18 mouse cellular contexts compared by ENCODE assay signal in the genomic region with DNA sequence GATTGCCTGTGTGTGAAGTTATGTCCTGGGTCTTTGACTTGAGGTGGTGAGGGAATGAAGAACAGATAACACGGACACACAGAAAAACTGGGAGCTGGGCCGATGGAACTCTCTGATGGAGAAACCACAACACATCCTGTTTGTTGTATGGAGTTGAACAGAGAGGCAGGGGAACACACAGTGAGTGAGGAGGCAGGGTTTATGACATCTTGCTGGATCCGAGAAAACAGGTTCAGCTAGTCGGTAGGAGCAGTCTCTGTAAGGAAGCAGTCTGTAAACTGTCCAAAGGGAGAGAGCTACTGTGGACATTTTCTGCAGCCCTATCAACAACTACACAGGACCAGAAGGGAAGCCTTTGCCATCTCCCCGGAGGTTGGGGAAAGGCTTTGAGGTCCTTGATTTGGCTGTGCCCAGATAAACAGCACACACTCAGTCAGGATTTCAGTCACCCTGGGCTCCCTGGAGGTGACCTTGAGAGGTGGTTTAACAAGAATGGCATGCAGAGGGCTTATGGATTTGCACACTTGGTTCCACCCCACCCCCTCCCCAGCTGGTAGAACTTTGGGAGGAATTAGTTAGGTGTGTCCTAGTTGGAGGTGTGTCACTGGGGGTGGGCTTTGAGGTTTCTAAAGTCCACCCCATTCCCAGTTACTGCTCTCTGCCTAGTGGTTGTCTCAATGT. TPM values are rescaled to one million over a fixed set of nuclear protein-coding genes. Genes with fewer than 3 reads are reported as not detected.
DNase-seq lines count a peak whose midpoint lies in the region; ATAC-seq and TF ChIP-seq lines count a peak whose summit lies in the region.
"Had no signal": no experiment of that assay in that cellular context is flagged by ENCODE, and none has a peak within 500 bp of the region (broad histone marks: within the 10 kb centered on the region; RNA-seq: fewer than 3 reads in every experiment).

No protein-coding gene starts in this region.

- no peak overlapping the region for H3K4me2 ChIP-seq in heart, embryonic 12.5 days
- no peak overlapping the region for H3K4me2 ChIP-seq in kidney, embryonic 15.5 days
- H3K4me2 ChIP-seq in intestine, embryonic 16.5 days (ENCODE audit: low read depth, low read length), result no peak overlapping the region
- H3K4me2 ChIP-seq: embryonic facial prominence, embryonic 15.5 days; liver, embryonic 15.5 days; midbrain, embryonic 15.5 days had no signal

- TF ChIP-seq EP300 in heart, adult 2 months (IDR thresholded peaks at IDR 0.05; ENCODE audit: insufficient read depth, low read depth, low read length), result no peak
- TF ChIP-seq EP300 in MEL (IDR thresholded peaks at IDR 0.05; ENCODE audit: low read depth in 1 of 2, low read length in 2 of 2), result no peak

- peaks cover 83% of the 10 kb centered on the region for H3K36me3 ChIP-seq in heart, embryonic 12.5 days
- H3K36me3 ChIP-seq in heart, adult 2 months (ENCODE audit: control insufficient read depth, insufficient read depth, low read length), result no peaks in the 10 kb centered on the region; the same call in 1 of the 2 replicates
- H3K36me3 ChIP-seq in kidney, embryonic 15.5 days, result peaks cover 89% of the 10 kb centered on the region
- H3K36me3 ChIP-seq in MEL (ENCODE audit: control insufficient read depth in 1 of 2, insufficient read depth in 2 of 2, low read length in 2 of 2), result peaks cover 0 to 26% of the 10 kb centered on the region in 2 experiments; a peak in 2 of 4 replicates
- peaks cover 17% of the 10 kb centered on the region for H3K36me3 ChIP-seq in intestine, embryonic 16.5 days (ENCODE audit: control insufficient read depth, insufficient read depth, low read length)

- H3K79me2 ChIP-seq in heart, adult 2 months (replicated peaks; ENCODE audit: control insufficient read depth, insufficient read depth, low read length), result no peaks in the 10 kb centered on the region
- no peaks in the 10 kb centered on the region for H3K79me2 ChIP-seq in MEL (ENCODE audit: control insufficient read depth, insufficient read depth, low read length, poor library complexity)

- peaks cover 13% of the 10 kb centered on the region; the same call in 1 of the 2 replicates for H3K4me1 ChIP-seq in heart, embryonic 12.5 days (replicated peaks)
- no peaks in the 10 kb centered on the region for H3K4me1 ChIP-seq in heart, adult 2 months (ENCODE audit: control insufficient read depth, insufficient read depth, low read length)
- no peaks in the 10 kb centered on the region for H3K4me1 ChIP-seq in kidney, embryonic 15.5 days
- H3K4me1 ChIP-seq in MEL (ENCODE audit: control insufficient read depth in 1 of 2, insufficient read depth in 2 of 2, low read length in 2 of 2), result no peaks in the 10 kb centered on the region
- H3K4me1 ChIP-seq in intestine, embryonic 16.5 days (ENCODE audit: control insufficient read depth, insufficient read depth, low read length), result 0 out of 2 replicates have a peak, but pooled peaks cover 2% of the 10 kb centered on the region
- H3K4me1 ChIP-seq: embryonic facial prominence, embryonic 15.5 days; midbrain, embryonic 15.5 days had no signal

- TF ChIP-seq RAD21 in MEL (IDR thresholded peaks at IDR 0.05; ENCODE audit: low read depth, low read length), result no peak

- peaks cover 20% of the 10 kb centered on the region for H3K9me3 ChIP-seq in heart, embryonic 12.5 days (replicated peaks)
- peaks cover 16% of the 10 kb centered on the region for H3K9me3 ChIP-seq in kidney, embryonic 15.5 days (replicated peaks)
- no peaks in the 10 kb centered on the region for H3K9me3 ChIP-seq in MEL (replicated peaks; ENCODE audit: insufficient read depth, low read length)
- H3K9me3 ChIP-seq in intestine, embryonic 16.5 days (ENCODE audit: control insufficient read depth, low read length), result peaks cover 6% of the 10 kb centered on the region
- H3K9me3 ChIP-seq: liver, embryonic 15.5 days; midbrain, embryonic 15.5 days had no signal

- TF ChIP-seq CTCF in heart, adult 2 months (IDR thresholded peaks at IDR 0.05), result no peak
- no peak for TF ChIP-seq CTCF in MEL (IDR thresholded peaks at IDR 0.05 in 2 of 3, conservative IDR thresholded peaks at IDR 0.05 in 1 of 3; ENCODE audit: control insufficient read depth in 1 of 3, insufficient read depth in 1 of 3, low read depth in 2 of 3, low read length in 3 of 3, poor library complexity in 1 of 3, severe bottlenecking in 1 of 3)

- no peak for DNase-seq in heart, adult 2 months
- DNase-seq in kidney, adult 8-10 months, result no peak
- no peak for DNase-seq in MEL (ENCODE audit: low read depth, low spot score)
- no peak for DNase-seq in layer of hippocampus, postnatal 14 days (ENCODE audit: low spot score in 2 of 2)
- DNase-seq: cerebellum, postnatal 14 days; embryo, embryonic 11 days; gastrocnemius, postnatal 10 days; kidney, postnatal 10 days; layer of hippocampus, adult 9-11 months; lung, postnatal 10 days; right cerebral cortex, postnatal 25 days had no signal

- TF ChIP-seq POLR2A in heart, adult 2 months (IDR thresholded peaks at IDR 0.05; ENCODE audit: insufficient read depth, low read depth, low read length), result no peak
- TF ChIP-seq POLR2A in MEL (IDR thresholded peaks at IDR 0.05; ENCODE audit: control insufficient read depth in 1 of 2, insufficient read depth in 1 of 2, low read depth in 1 of 2, low read length in 2 of 2, poor library complexity in 1 of 2), result peak in 1 of 2 experiments; percentile 8; a peak in 1 of 4 replicates

- ATAC-seq in heart, embryonic 12.5 days (ENCODE audit: insufficient number of reproducible peaks, low FRiP score), result no peak
- ATAC-seq in kidney, embryonic 15.5 days (replicated peaks; ENCODE audit: low FRiP score), result no peak
- peak; percentile 62 for ATAC-seq in intestine, embryonic 16.5 days
- ATAC-seq: hindbrain, postnatal 0 days; midbrain, embryonic 15.5 days had no signal

- 66% methylated on average over 5 of the region's 5 CpGs for WGBS in heart, embryonic 12.5 days
- WGBS in heart, adult 2 months, result 58% methylated on average over 5 of the region's 5 CpGs
- 92% methylated on average over 5 of the region's 5 CpGs for WGBS in kidney, embryonic 15.5 days
- WGBS in intestine, embryonic 16.5 days, result 69% methylated on average over 5 of the region's 5 CpGs

- H3K27me3 ChIP-seq in heart, embryonic 12.5 days (replicated peaks), result no peaks in the 10 kb centered on the region
- no peaks in the 10 kb centered on the region for H3K27me3 ChIP-seq in heart, adult 2 months (ENCODE audit: control insufficient read depth, insufficient read depth, low read length)
- H3K27me3 ChIP-seq in kidney, embryonic 15.5 days, result no peaks in the 10 kb centered on the region
- H3K27me3 ChIP-seq in MEL (ENCODE audit: control insufficient read depth in 1 of 2, insufficient read depth in 2 of 2, low read length in 2 of 2), result no peaks in the 10 kb centered on the region
- H3K27me3 ChIP-seq in intestine, embryonic 16.5 days (replicated peaks; ENCODE audit: control insufficient read depth, insufficient read depth, low read length), result no peaks in the 10 kb centered on the region
- H3K27me3 ChIP-seq: embryonic facial prominence, embryonic 15.5 days; liver, embryonic 15.5 days; midbrain, embryonic 15.5 days had no signal

- H3K4me3 ChIP-seq in heart, embryonic 12.5 days, result no peak overlapping the region
- H3K4me3 ChIP-seq in heart, adult 2 months, result no peak overlapping the region
- H3K4me3 ChIP-seq in kidney, embryonic 15.5 days (replicated peaks), result no peak overlapping the region
- H3K4me3 ChIP-seq in MEL (ENCODE audit: control insufficient read depth in 1 of 2, insufficient read depth in 1 of 2, low read depth in 2 of 2, low read length in 2 of 2), result no peak overlapping the region
- H3K4me3 ChIP-seq in intestine, embryonic 16.5 days (ENCODE audit: low read length), result no peak overlapping the region
- H3K4me3 ChIP-seq: embryonic facial prominence, embryonic 15.5 days; liver, embryonic 15.5 days; midbrain, embryonic 15.5 days had no signal

- intact Hi-C loops in heart, adult 2 months (cut with DNase I), result loop anchor here (10.0 kb wide), 1 partner anchor 715 kb away; a partner anchor contains a TSS

- peak overlapping the region; percentile 81 for H3K27ac ChIP-seq in heart, embryonic 12.5 days (ENCODE audit: poor library complexity, severe bottlenecking)
- H3K27ac ChIP-seq in heart, adult 2 months, result no peak overlapping the region
- peak overlapping the region; percentile 10; the same call in 1 of the 2 replicates for H3K27ac ChIP-seq in kidney, embryonic 15.5 days
- no peak overlapping the region for H3K27ac ChIP-seq in MEL (ENCODE audit: control insufficient read depth, low read depth, low read length)
- H3K27ac ChIP-seq in intestine, embryonic 16.5 days (ENCODE audit: low read length), result peak overlapping the region; percentile 13; the same call in 1 of the 2 replicates
- H3K27ac ChIP-seq: embryonic facial prominence, embryonic 15.5 days; hindbrain, postnatal 0 days; liver, embryonic 15.5 days; midbrain, embryonic 15.5 days had no signal

- H3K9ac ChIP-seq in heart, embryonic 12.5 days, result no peak overlapping the region
- no peak overlapping the region for H3K9ac ChIP-seq in heart, adult 2 months (ENCODE audit: low read depth, low read length)
- no peak overlapping the region for H3K9ac ChIP-seq in kidney, embryonic 15.5 days
- no peak overlapping the region for H3K9ac ChIP-seq in MEL (ENCODE audit: control insufficient read depth, low read depth, low read length, poor library complexity, severe bottlenecking)
- no peak overlapping the region for H3K9ac ChIP-seq in intestine, embryonic 16.5 days (ENCODE audit: low read depth, low read length)
- H3K9ac ChIP-seq: embryonic facial prominence, embryonic 15.5 days; liver, embryonic 15.5 days; midbrain, embryonic 15.5 days had no signal

RNA-seq across cellular contexts. Expression of a gene that starts 8.8 kb away (rescaled TPM):
- polyA plus RNA-seq in heart, embryonic 12.5 days (2016; fragmentation: Nextera tagmentation; extraction: Ambion mirVana), result 23.8 and 26.9 TPM in 2 replicates
- 1 to 10 TPM; 4.4 to 5.8 TPM for total RNA-seq in heart, adult 2 months (2021)
- 9.8 and 12.0 TPM in 2 replicates for polyA plus RNA-seq in heart, adult 2 months (2012; rRNA removed)
- 15.0 and 18.6 TPM in 2 replicates for polyA plus RNA-seq in kidney, embryonic 15.5 days (2015; fragmentation: Nextera tagmentation; extraction: Ambion mirVana)
- 0.46 and 0.50 TPM in 2 replicates for total RNA-seq in MEL (2012; rRNA removed)
- 1 to 10 TPM in 1 of 2 experiments, not detected in 1; 1.4 TPM for polyA plus RNA-seq in MEL (2012; ENCODE audit: insufficient read depth in 1 of 2, insufficient read length in 2 of 2, low read depth in 1 of 2, low replicate concordance in 2 of 2, missing spikeins in 1 of 2)
- polyA plus RNA-seq in intestine, embryonic 16.5 days (2015; fragmentation: Nextera tagmentation; extraction: Ambion mirVana), result 7.2 and 8.4 TPM in 2 replicates
- 10 to 100 TPM; 44.5 to 46.6 TPM for total RNA-seq in layer of hippocampus, postnatal 14 days (2021)

RNA-seq across cellular contexts. Expression of a gene that starts 27.9 kb away (rescaled TPM):
- 42.9 and 48.1 TPM in 2 replicates for polyA plus RNA-seq in heart, embryonic 12.5 days (2016; fragmentation: Nextera tagmentation; extraction: Ambion mirVana)
- total RNA-seq in heart, adult 2 months (2021), result 10 to 100 TPM; 19.6 to 21.2 TPM
- 5.5 and 7.5 TPM in 2 replicates for polyA plus RNA-seq in heart, adult 2 months (2012; rRNA removed)
- polyA plus RNA-seq in kidney, embryonic 15.5 days (2015; fragmentation: Nextera tagmentation; extraction: Ambion mirVana), result 69.4 and 73.0 TPM in 2 replicates
- total RNA-seq in MEL (2012; rRNA removed), result 55.2 and 58.8 TPM in 2 replicates
- polyA plus RNA-seq in MEL (2012; ENCODE audit: insufficient read depth in 1 of 2, insufficient read length in 2 of 2, low read depth in 1 of 2, low replicate concordance in 2 of 2, missing spikeins in 1 of 2), result 10 to 100 TPM in 1 of 2 experiments, not detected in 1; 84.4 TPM
- 41.2 and 49.3 TPM in 2 replicates for polyA plus RNA-seq in intestine, embryonic 16.5 days (2015; fragmentation: Nextera tagmentation; extraction: Ambion mirVana)
- 10 to 100 TPM; 19.9 to 24.0 TPM for total RNA-seq in layer of hippocampus, postnatal 14 days (2021)

RNA-seq across cellular contexts. Expression of a gene that starts 40.1 kb away (rescaled TPM):
- polyA plus RNA-seq in heart, embryonic 12.5 days (2016; fragmentation: Nextera tagmentation; extraction: Ambion mirVana), result 14.5 and 15.4 TPM in 2 replicates
- total RNA-seq in heart, adult 2 months (2021), result 10 to 100 TPM; 20.7 to 22.6 TPM
- 23.9 and 27.1 TPM in 2 replicates for polyA plus RNA-seq in heart, adult 2 months (2012; rRNA removed)
- polyA plus RNA-seq in kidney, embryonic 15.5 days (2015; fragmentation: Nextera tagmentation; extraction: Ambion mirVana), result 22.5 and 25.1 TPM in 2 replicates
- total RNA-seq in MEL (2012; rRNA removed), result 0.08 and 0.20 TPM in 2 replicates
- under 1 TPM in 1 of 2 experiments, not detected in 1; 0.68 TPM for polyA plus RNA-seq in MEL (2012; ENCODE audit: insufficient read depth in 1 of 2, insufficient read length in 2 of 2, low read depth in 1 of 2, low replicate concordance in 2 of 2, missing spikeins in 1 of 2)
- 11.3 and 11.8 TPM in 2 replicates for polyA plus RNA-seq in intestine, embryonic 16.5 days (2015; fragmentation: Nextera tagmentation; extraction: Ambion mirVana)
- total RNA-seq in layer of hippocampus, postnatal 14 days (2021), result 10 to 100 TPM; 15.1 to 16.9 TPM

Comparison
In these comparisons a context has a peak if more than half of its experiments do, and no peak if none do; other contexts are left out.
1. H3K27ac ChIP-seq: peak in heart, embryonic 12.5 days (single experiment), kidney, embryonic 15.5 days (single experiment) and intestine, embryonic 16.5 days (single experiment); none in heart, adult 2 months (single experiment) and MEL (single experiment).